Comparison of ENCODE assay signal across 8 mouse cellular contexts in the genomic region with DNA sequence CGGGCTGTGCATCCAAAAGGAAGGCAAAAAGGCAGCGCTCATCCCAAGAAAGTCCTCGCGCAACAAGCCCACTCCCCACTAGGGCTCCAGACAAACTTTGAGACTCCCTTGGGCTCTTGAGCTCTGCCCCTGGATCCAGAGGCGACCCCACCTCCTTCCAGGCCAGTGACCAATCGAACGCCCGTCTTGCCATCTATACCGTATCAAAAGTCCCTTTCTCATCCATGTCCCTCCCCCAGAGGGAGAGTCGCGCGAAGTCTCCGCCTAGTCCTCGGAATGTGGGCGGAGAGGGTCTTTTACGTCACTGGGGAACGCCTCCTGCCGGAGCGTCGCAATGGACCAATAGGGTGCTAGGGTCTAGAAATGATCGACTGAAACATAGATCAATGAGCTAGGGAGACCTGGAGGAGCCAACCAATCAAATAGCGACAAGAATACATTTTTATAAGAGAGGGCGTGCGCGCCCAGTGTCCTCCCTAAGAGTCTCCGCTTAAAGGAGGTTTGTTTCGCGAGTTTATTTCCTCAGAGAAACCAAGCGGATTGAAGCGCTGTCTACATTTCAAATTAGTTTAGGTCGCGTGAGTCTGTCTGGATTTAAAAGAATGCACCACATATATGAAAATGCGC. TPM values are rescaled to one million over a fixed set of nuclear protein-coding genes. Genes with fewer than 3 reads are reported as not detected.
DNase-seq lines count a peak whose midpoint lies in the region; TF ChIP-seq lines count a peak whose summit lies in the region.

A gene (minus strand): TSS at position 106 of the 627 bp plus-strand sequence.

- TF ChIP-seq CTCF in left cerebral cortex, adult 2 months (IDR thresholded peaks at IDR 0.05): peak; percentile 8

- WGBS in macrophage (ENCODE audit: missing documents): under 1% methylated on average over 33 of the region's 33 CpGs

- peak; percentile 89 to 92 for DNase-seq in adrenal gland, adult 18-20 months (ENCODE audit: low spot score in 2 of 2)
- DNase-seq in embryo, embryonic 10.5 days (ENCODE audit: low spot score): peak; percentile 100
- peak; percentile 89 for DNase-seq in gastrocnemius, postnatal 10 days
- peak; percentile 99 for DNase-seq in hindlimb bud, embryonic 11.5 days (ENCODE audit: extremely low spot score, low read depth, low spot score)
- DNase-seq in left cerebral cortex, adult 2 months (ENCODE audit: extremely low spot score in 1 of 2, low spot score in 2 of 2): peak; percentile 92 to 96
- peak; percentile 97 for DNase-seq in retina, postnatal 7 days (ENCODE audit: low read depth, low spot score)
- peak; percentile 86 to 98 for DNase-seq in urinary bladder, adult 18-20 months (ENCODE audit: low spot score in 2 of 2)

- H3K79me2 ChIP-seq in macrophage (ENCODE audit: inconsistent target): no peaks in the 10 kb centered on the region

- peak within 1 kb of the TSS; percentile 82 for H3K27ac ChIP-seq in left cerebral cortex, adult 2 months
- peak within 1 kb of the TSS; percentile 41 for H3K27ac ChIP-seq in macrophage

- H3K36me3 ChIP-seq in macrophage (ENCODE audit: inconsistent target): no peaks in the 10 kb centered on the region

- peak within 1 kb of the TSS; percentile 82 for H3K4me3 ChIP-seq in left cerebral cortex, adult 2 months
- peak within 1 kb of the TSS; percentile 83 for H3K4me3 ChIP-seq in macrophage (ENCODE audit: inconsistent target)

- intact Hi-C loops in left cerebral cortex, adult 2 months (cut with DNase I): loop anchor here (10.0 kb wide), 1 partner anchor 227 kb away; no protein-coding TSS in a partner anchor

RNA-seq across cellular contexts. Expression of the gene that starts here (rescaled TPM):
- 10 to 100 TPM; 60.1 to 71.2 TPM for total RNA-seq in adrenal gland, adult 18-20 months (2021)
- total RNA-seq in gastrocnemius, postnatal 10 days (2021): 10 to 100 TPM; 18.2 to 24.0 TPM
- total RNA-seq in left cerebral cortex, adult 2 months (2021): 1 to 10 TPM; 6.2 to 8.1 TPM
- 1 to 10 TPM in 23 of 26 experiments, under 1 TPM in 3; 0.51 to 8.5 (median 4.9) TPM for total RNA-seq in macrophage (2018; cell fraction: chromatin; rRNA removed)
- total RNA-seq in macrophage (2018; cell fraction: cytosol; rRNA removed): 1 to 10 TPM; 2.9 to 9.7 (median 5.3) TPM
- total RNA-seq in macrophage (2018; cell fraction: nucleus; rRNA removed): 10 to 100 TPM in 3 of 26 experiments, 1 to 10 TPM in 23; 2.7 to 12.1 (median 6.0) TPM
- 3.0 to 5.1 TPM (median 4.9 TPM) in 3 replicates for polyA plus RNA-seq in macrophage (2018)

Comparison
In these comparisons a context has a peak if more than half of its experiments do, and no peak if none do; other contexts are left out.
1. Peak in every context shown above with its lines: DNase-seq, H3K4me3 ChIP-seq and H3K27ac ChIP-seq.